Mouse (Mus musculus): Measurements from ENCODE around the gene A4galt.

GRCm38 (mm10) chr15:83299450-83299849, 47.9 kb upstream of the A4galt start:
- TF ChIP-seq CTCF (IDR thresholded peaks at IDR 0.05; ENCODE audit: low read depth), result no peak
- TF ChIP-seq EP300 (IDR thresholded peaks at IDR 0.05; ENCODE audit: low read depth), result no peak

All from liver, embryonic 14.5 days (tissue).